Mouse (Mus musculus): ENCODE data around the gene AA986860.
A peak's percentile ranks its signal among the peaks of the same experiment; 100 is the strongest.

The AA986860 gene

DNA sequence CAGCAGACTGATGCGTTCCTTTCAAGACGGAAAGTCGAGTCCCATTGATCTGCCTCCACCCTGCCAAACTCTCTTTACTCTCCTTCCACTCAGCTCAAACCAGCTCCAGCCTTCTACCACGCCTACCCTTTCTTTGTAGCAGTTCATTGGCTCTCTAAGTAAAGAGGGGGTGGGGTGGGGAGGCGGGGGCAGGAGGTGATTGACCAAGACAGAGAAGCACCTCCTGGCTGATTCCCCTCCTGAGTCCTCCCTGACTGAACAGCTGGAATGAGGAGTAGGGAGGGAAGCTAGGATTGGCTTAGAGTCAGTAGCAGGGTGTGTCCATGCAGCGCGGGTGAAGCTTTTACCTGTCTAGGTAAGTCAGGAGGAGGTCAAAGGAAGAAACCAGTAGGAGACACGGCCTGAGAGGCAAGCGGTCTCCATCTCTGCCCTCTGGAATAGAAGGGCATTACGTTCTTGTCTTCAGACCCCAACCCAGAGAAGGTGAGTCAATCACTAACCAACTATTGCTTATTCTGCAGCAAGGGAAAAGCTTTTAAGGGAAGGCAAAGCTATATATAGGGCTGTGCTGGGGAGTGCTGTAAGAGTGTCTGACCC, at the start of gene AA986860:
Gene AA986860, plus strand, starts transcription at position 236 of the 597 bp plus-strand sequence.
- DNase-seq (ENCODE audit: extremely low spot score, low read depth, low spot score), result no peak

GRCm38 (mm10) chr1:130683905-130684304, 47.9 kb upstream of the AA986860 start:
- no peak for DNase-seq (ENCODE audit: extremely low spot score, low read depth, low spot score)

- no peak for DNase-seq (ENCODE audit: extremely low spot score, low read depth, low spot score)
Measured at GRCm38 (mm10) chr1:130698601-130699000, 33.2 kb upstream of the AA986860 start.

DNA sequence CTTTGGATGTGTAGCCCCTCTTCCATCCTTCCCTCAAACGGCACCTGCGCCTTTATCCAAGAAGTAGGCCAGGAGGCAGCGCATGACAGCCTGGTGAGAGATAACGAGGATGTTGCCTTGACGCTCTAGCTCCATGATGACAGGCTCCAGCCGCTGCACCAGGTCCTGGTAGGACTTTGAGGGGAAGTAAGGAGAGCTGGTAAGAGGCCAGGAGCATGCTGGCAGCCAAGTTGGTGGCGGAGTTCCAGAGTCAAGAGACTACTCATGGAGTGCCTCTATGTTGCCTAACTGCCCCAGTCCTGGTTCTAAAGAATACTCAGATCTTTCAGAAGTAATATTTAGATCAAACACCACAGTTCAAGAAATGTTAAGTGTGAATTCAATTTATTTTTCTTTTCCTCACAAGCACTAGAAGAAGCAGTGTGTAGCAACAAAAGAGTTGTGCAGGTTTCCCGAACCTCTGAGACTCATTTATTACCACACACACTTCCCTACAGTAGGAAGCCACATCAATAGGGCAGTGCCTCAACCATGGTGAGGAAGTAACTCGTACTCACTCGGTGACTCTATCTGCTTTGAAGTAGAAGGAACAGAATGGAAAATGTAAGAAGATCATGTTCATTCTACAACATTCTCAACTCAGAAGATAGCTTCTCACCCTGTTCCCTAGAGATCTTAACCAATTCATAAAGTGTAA, 31.7 kb upstream of the AA986860 start:
- DNase-seq (ENCODE audit: extremely low spot score, low read depth, low spot score), result no peak

DNA sequence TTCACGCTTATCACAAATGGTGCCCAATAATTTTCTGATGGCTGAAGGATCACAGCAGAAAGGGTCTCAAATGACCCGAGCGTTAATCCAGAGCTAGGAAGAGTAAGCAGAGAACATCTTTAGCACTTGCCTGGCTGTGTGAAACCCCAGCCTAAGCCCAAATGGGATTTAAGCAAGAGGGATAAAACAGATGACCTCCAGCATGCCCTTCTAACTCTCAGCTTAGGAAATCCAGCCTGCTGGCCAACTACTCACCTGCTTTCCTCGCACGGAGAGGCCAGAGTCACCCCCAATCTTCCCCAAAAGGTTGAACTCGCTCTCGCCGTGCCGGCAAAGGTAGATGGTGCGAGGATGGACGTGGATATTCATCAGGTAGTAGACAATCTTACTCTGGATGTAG, 29.8 kb upstream of the AA986860 start:
- DNase-seq (ENCODE audit: extremely low spot score, low read depth, low spot score), result no peak

DNA sequence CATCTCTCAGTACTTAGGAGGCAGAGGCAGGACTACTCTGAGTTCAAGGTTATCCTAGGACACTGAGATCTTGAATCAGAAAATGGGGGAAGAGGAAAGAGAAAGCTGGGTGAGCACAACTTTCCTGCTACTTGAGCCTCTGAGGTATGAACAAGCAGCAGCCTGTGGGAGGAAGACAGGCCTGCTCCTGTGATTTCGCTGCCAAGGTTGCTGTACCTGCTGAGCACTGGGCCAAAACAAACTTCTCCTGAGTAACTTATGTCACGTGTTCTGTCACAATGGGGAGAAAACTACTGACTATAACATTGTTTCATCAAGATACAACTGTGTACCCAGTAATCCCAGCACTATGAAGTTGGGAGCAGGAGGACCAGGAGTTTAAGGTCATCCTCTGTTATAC, 28.2 kb upstream of the AA986860 start:
- no peak for DNase-seq (ENCODE audit: extremely low spot score, low read depth, low spot score)

DNA sequence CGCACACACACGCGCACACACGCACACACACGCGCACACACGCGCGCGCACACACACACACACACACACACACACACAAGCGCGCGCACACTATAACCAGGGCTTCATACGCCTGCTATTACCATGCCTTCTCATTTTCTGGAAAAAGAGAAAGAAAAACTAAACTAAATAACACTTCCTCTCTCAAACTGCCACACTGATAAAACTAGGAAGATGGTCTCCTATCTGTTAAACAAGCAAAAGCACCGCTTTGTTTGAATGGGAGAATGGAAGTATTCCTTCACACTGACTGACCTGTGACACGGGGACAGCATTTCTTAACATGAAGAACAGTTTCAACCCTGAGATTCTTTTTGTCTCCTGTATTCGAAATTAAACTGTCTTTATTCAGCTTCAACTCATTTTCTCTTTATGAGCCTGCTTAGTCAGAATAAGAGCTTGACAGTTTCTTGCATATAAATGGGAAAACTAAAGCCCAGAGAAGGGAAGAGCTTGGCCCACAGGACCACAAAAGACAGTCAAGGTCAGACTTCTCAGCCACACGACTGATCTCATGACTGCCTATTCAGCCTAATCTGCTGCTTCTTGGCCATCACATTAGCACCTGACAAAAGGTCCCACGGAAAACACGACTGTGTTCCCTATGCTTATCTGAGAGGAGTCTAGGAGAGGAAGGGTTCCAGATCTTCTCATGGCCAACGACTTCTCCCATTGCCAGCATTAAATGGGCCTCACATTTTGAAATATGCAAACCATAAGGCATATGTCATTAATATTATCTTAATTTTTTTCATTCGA, 21.3 kb upstream of the AA986860 start:
- no peak for DNase-seq (ENCODE audit: extremely low spot score, low read depth, low spot score)

DNA sequence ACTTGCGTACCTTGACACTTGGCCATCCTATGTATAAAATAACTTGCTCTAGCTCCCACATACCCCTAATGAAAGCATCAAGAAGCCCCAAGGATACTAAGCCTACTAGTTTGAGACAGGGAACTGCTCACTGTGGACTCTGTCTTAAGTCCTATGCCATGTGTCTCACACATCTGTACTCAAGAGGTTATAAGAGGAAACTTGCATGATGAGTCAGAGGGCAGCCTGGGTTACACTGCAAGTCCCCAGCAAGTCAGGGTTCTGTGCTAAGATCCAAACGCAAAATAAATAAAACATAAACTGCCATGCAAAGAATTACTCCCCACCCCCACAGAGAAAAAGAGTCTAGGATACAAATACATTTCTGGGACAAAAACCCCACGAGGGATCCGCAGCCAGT, 17.7 kb upstream of the AA986860 start:
- no peak for DNase-seq (ENCODE audit: extremely low spot score, low read depth, low spot score)

DNA sequence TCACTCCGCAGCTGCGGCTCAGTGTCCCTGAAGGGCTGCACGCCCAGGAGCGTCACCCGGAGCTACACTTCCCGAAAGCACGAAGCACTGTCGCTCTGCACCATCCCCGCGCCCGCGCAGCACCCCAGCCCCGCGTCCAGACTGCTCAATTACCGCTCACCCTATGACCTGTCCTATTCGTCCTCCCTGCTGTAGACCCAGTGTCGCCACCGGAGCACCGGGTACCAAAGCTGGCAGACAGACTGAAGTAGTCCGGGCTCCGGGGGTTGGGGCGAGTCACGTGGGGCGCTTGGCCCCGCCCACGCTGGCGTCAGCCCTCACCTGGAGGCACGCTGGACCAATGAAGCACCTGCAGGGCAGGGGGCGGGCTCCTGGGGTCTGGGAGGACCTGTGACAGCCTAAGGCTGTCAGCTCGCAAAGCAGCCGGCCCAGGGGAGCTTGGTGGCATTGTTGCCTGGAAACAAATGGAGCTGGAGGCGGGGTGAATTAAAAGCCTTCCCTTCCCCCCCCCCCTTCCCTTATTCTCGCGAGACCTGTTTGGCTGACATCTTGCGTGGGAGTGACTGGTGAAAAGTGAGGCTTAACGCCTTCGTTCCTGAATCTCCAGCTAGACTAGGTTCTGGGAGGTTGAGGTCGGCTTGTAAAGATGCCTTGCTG, 16.1 kb upstream of the AA986860 start, which contains the start of gene Gm29427:
Gene Gm29427, minus strand, starts transcription at position 239 of the 657 bp plus-strand sequence.
- peak; percentile 62 for DNase-seq (ENCODE audit: extremely low spot score, low read depth, low spot score)

- DNase-seq (ENCODE audit: extremely low spot score, low read depth, low spot score), result no peak
Measured at GRCm38 (mm10) chr1:130716218-130716512, 15.6 kb upstream of the AA986860 start.

DNA sequence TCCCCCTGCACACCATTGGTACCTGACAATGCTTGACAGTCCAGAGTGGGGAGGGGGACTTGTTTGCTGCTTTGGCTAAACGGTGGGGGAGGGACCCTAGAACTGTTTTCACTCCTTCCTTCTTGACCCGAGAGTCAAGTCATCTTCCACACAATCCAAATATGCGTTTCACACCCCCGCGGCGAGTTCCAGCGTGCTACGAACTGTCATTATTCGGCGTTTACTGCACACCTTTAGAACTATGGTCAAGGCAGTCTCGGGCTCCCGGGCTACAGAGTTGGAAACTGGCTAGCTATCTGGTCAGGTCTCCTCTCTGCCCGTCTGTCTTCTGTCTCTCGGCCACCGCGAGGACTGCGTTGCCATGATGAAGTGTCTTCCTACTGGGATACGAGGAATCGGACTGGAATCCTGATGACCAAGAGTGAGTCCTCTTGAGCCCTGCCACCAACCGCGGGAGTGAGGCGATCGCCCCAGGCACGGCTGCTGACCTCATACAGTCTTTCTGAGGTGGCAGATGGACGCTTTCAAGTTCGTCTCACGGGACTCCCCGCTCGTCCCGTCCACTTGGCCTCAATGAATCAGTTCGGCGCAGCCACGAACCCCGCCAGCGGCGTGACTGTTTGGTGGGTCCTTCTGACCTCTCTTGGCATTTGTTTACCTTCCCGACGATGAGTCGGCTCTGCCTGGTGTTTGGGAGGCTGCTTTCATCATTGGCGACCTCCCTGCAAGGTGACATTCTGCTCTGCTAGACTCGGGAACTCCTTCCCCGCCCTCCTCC, 15.1 kb upstream of the AA986860 start:
- DNase-seq (ENCODE audit: extremely low spot score, low read depth, low spot score), result no peak

- DNase-seq (ENCODE audit: extremely low spot score, low read depth, low spot score), result peak; percentile 62
Measured at GRCm38 (mm10) chr1:130717291-130717871, 14.4 kb upstream of the AA986860 start, which contains the start of gene Yod1. Gene Yod1, plus strand, starts transcription at chr1:130717327.

DNA sequence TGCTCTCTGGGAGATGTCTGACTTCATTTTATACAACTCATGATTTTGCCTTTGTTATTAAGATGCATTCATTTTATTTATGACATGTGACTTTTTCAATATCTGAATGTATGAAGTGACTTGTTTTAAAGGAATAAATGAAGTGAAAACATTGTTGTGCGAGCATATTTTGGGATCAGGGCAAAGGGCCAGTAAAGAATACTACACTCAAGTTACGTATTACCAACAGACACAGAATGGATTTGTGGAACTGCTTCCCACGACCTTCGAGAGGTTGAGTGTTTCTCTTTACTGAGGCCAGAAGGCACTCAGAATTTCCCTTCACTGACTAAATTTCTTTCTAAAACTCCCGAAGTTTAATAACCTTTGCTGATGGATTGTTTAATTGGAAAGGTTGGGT, 7.6 kb upstream of the AA986860 start:
- DNase-seq (ENCODE audit: extremely low spot score, low read depth, low spot score), result no peak

GRCm38 (mm10) chr1:130726396-130726795, 5.4 kb upstream of the AA986860 start:
- DNase-seq (ENCODE audit: extremely low spot score, low read depth, low spot score), result no peak

DNA sequence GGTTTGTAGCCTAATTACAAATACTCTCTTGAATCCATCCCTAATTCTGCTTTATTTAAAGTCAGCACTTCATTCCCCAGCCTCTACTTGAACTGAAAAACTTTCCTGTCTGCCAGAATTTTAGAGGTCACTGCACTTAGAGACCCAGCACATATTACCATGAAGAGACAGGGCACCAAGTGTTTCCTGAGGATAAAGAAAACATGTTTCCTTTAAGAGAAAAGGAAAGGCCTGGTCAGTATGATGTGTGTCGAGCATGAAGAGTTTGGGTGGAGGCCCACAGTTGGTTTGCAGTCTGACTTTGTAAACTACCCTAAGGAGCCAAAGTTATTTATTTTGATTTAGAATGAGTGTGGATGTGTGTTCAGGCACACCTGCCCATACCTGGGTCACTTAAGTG, 3.7 kb upstream of the AA986860 start:
- no peak for DNase-seq (ENCODE audit: extremely low spot score, low read depth, low spot score)

DNA sequence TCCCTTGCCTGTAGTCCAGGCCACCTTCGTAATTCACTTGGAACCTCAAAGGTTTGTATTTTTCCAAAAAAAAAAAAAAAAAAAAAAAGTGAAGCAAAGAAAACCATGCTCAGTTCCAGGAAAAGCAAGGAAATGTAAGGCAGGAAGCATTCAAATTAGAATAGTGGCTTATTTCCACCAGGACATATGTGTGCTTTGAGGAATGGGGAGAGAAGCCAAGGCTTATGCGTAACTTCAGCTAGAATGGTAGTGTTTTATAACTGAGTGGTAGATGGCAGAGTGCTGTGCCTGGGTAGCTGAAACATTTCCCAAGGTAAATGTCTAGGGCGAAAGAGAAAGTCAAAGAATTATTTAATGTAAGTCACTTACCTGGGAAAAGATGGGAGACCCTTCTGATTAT, 3.1 kb upstream of the AA986860 start:
- DNase-seq (ENCODE audit: extremely low spot score, low read depth, low spot score), result no peak

GRCm38 (mm10) chr1:130729153-130729552, 2.6 kb upstream of the AA986860 start, which contains the start of gene Pfkfb2:
Gene Pfkfb2, minus strand, starts transcription at chr1:130729253.
- DNase-seq (ENCODE audit: extremely low spot score, low read depth, low spot score), result no peak

DNA sequence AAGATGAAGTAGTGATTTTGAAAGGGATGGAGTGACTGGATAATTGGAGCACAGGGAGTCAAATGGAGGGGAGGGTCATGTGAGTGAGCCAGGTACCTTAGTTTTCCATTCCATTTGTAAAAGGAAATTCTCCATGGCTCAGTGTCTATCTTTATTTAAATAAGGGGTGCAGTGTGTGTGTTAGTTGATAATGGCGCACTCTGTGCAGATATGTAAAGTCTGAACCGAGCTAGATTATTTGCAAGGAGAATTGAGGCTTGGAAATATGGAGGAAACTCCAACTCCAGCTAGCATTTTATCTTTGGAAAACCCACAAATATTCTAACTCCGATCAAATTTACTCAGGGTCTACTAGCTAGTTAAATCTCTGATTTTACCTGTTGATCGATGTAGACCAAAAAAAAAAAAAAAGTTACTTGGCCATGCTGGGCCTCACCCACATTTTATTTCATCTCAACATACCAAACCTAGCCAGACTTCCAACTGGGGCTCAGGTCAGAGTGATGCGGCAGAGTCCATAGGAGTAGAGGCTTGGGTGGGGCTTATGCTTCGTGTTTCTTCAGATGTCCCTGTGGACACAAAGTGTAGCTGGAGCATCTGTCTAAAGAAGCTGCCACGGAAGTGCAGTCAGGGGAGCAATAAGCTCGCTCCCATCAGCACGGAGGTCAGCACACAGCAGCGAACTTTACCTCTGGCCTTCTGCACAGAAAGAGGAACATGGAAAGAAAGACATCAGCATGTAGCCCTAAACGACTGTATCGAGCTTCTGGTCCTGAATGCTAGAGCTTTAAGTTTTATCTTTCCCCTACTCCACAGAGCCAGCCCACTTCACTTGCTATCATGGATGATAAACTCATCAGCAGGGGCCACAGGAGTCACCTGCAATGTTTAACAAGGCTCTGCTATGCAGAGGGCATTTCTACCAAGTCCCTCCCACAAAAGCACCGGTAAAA, 1.2 kb downstream of the AA986860 start:
- DNase-seq (ENCODE audit: extremely low spot score, low read depth, low spot score), result no peak

GRCm38 (mm10) chr1:130733671-130734070, 1.9 kb downstream of the AA986860 start:
- no peak for DNase-seq (ENCODE audit: extremely low spot score, low read depth, low spot score)
